Mouse (Mus musculus) thymus, adult 2 months (tissue): ENCODE data around the gene Gm906. TPM values are rescaled to one million over a fixed set of nuclear protein-coding genes. Genes with fewer than 3 reads are reported as not detected.
"Not testable (repeated sequence)": the region's sequence is repeated elsewhere in the genome, so short reads cannot be mapped to it uniquely, and the experiment has no call there.

Experiments
- DNase-seq: peaks from one replicate; pipeline ENCODE4 v3.0.0; 2021
- H3K27ac ChIP-seq: fragments of 200-500 bp; 2 replicates; pipeline ENCODE4 v1.5.1; 2012; ENCODE audit warnings: low read length, control low read depth; ENCODE audit not compliant: control insufficient read depth, insufficient read depth
- H3K27me3 ChIP-seq: fragments of 200-500 bp; 2 replicates; pipeline ENCODE4 v1.6.1; 2012; ENCODE audit warnings: mild to moderate bottlenecking, low read length, moderate library complexity, mixed read lengths; ENCODE audit not compliant: control insufficient read depth, insufficient read depth
- H3K36me3 ChIP-seq: fragments of 200-500 bp; 2 replicates; pipeline ENCODE4 v1.6.1; 2012; ENCODE audit warnings: mild to moderate bottlenecking, low read length, moderate library complexity; ENCODE audit not compliant: control insufficient read depth, insufficient read depth
- H3K4me1 ChIP-seq: fragments of 200-500 bp; replicated peaks from 2 replicates; pipeline ENCODE4 v1.6.1; 2012; ENCODE audit warnings: low read length; ENCODE audit not compliant: control insufficient read depth, insufficient read depth
- H3K4me3 ChIP-seq: fragments of 200-500 bp; 2 replicates; pipeline ENCODE4 v1.5.1; 2012; ENCODE audit warnings: mild to moderate bottlenecking, low read length, control low read depth, moderate library complexity; ENCODE audit not compliant: control insufficient read depth, insufficient read depth
- CTCF ChIP-seq: fragments of 200-500 bp; IDR thresholded peaks from 2 replicates; pipeline ENCODE4 v1.5.1; 2012; ENCODE audit warnings: mild to moderate bottlenecking, control low read depth, low read length, moderate library complexity, borderline replicate concordance; ENCODE audit not compliant: control insufficient read depth, poor library complexity, insufficient read depth; ENCODE audit errors: extremely low read depth
- POLR2A ChIP-seq: fragments of 200-500 bp; IDR thresholded peaks from 2 replicates; pipeline ENCODE4 v1.6.1; 2012; ENCODE audit warnings: mild to moderate bottlenecking, low read length, control low read depth, moderate library complexity; ENCODE audit not compliant: control insufficient read depth, poor library complexity, insufficient read depth; ENCODE audit errors: extremely low read depth
- WGBS: fragments of 180-500 bp; shearing (Covaris S2); methylation state at CpG from one replicate; pipeline ENCODE4 v1.1.7; 2018; 5-methylcytosine and 5-hydroxymethylcytosine counted together
- polyA plus RNA-seq: library from polyadenylated mRNA; depleted of rRNA; stranded (reverse); fragments of >200 nt; gene quantifications from 2 replicates; pipeline ENCODE4 v1.2.3, GENCODE M21; 2012; rRNA removed

Gene Gm906
- not detected in 2 replicates for polyA plus RNA-seq

- not testable (repeated sequence) for DNase-seq, H3K27me3 ChIP-seq, H3K4me3 ChIP-seq, H3K4me1 ChIP-seq, H3K36me3 ChIP-seq, H3K27ac ChIP-seq
- WGBS, result 65% methylated on average over 3 of the region's 3 CpGs
These were observed at the start of gene Gm906 for GRCm38 (mm10) chr13:50250208-50250607. Gm906 (minus strand) TSS chr13:50250308.

- not testable (repeated sequence) for H3K36me3 ChIP-seq, DNase-seq, H3K27ac ChIP-seq, H3K27me3 ChIP-seq, H3K4me1 ChIP-seq, H3K4me3 ChIP-seq
- 95% methylated on average over 2 of the region's 4 CpGs for WGBS
These were observed 33.2 kb upstream of the Gm906 start for GRCm38 (mm10) chr13:50283308-50283707.

GRCm38 (mm10) chr13:50236487-50236886 lies 13.6 kb downstream of the Gm906 start:
- 90% methylated on average over 3 of the region's 3 CpGs for WGBS
- H3K36me3 ChIP-seq, result no peaks in the 10 kb centered on the region
- TF ChIP-seq POLR2A, result no peak
- TF ChIP-seq CTCF, result no peak
- no peak for DNase-seq
- H3K27me3 ChIP-seq, result no peaks in the 10 kb centered on the region
- H3K4me3 ChIP-seq, result no peak overlapping the region
- no peak overlapping the region for H3K27ac ChIP-seq
- no peaks in the 10 kb centered on the region for H3K4me1 ChIP-seq

GRCm38 (mm10) chr13:50211842-50212241 lies 38.3 kb downstream of the Gm906 start:
- DNase-seq, result not testable (repeated sequence)
- 0% methylated on average over 1 of the region's 1 CpGs for WGBS

GRCm38 (mm10) chr13:50210191-50210590 lies 39.9 kb downstream of the Gm906 start:
- not testable (repeated sequence) for H3K27me3 ChIP-seq, H3K36me3 ChIP-seq, H3K27ac ChIP-seq, H3K4me3 ChIP-seq, H3K4me1 ChIP-seq, DNase-seq

More at GRCm38 (mm10) chr13:50211842-50212241, 38.3 kb downstream of the Gm906 start:
- not testable (repeated sequence) for H3K4me3 ChIP-seq, H3K27me3 ChIP-seq, H3K36me3 ChIP-seq, H3K27ac ChIP-seq, H3K4me1 ChIP-seq

GRCm38 (mm10) chr13:50209651-50210050 lies 40.5 kb downstream of the Gm906 start:
- not testable (repeated sequence) for H3K4me1 ChIP-seq, H3K27ac ChIP-seq, H3K36me3 ChIP-seq, H3K27me3 ChIP-seq, H3K4me3 ChIP-seq, DNase-seq
- 92% methylated on average over 2 of the region's 2 CpGs for WGBS

GRCm38 (mm10) chr13:50207966-50208365 lies 42.1 kb downstream of the Gm906 start:
- no peak for DNase-seq
- TF ChIP-seq CTCF, result no peak
- no peak for TF ChIP-seq POLR2A
- H3K27me3 ChIP-seq, result no peaks in the 10 kb centered on the region
- H3K27ac ChIP-seq, result no peak overlapping the region
- H3K4me1 ChIP-seq, result no peaks in the 10 kb centered on the region
- WGBS, result 94% methylated on average over 12 of the region's 12 CpGs
- no peak overlapping the region for H3K4me3 ChIP-seq
- no peaks in the 10 kb centered on the region for H3K36me3 ChIP-seq

GRCm38 (mm10) chr13:50196831-50197230 lies 53.3 kb downstream of the Gm906 start:
- H3K36me3 ChIP-seq, H3K27ac ChIP-seq, H3K4me1 ChIP-seq, H3K27me3 ChIP-seq, H3K4me3 ChIP-seq, DNase-seq: not testable (repeated sequence)

Other genes with a start within 250 kb of the Gm906 start
- gene Fbxw17, start 167.6 kb upstream of the Gm906 start, polyA plus RNA-seq, result 29.3 and 36.4 TPM in 2 replicates
- gene Gm47429, start 193.6 kb upstream of the Gm906 start, polyA plus RNA-seq, result not detected in 2 replicates
- gene Nutm2, start 217.0 kb upstream of the Gm906 start, polyA plus RNA-seq, result not detected in 2 replicates